Mouse (Mus musculus) spleen, adult 2 months (tissue): ENCODE measurements around the gene Cd79a.

Source experiments
- CTCF ChIP-seq: fragments of 200-500 bp; IDR thresholded peaks from 2 replicates; pipeline ENCODE4 v1.5.1; 2011; ENCODE audit warnings: mild to moderate bottlenecking, inconsistent platforms; ENCODE audit not compliant: insufficient read depth, insufficient read length, insufficient replicate concordance; ENCODE audit errors: extremely low read depth
- POLR2A ChIP-seq: fragments of 200-500 bp; IDR thresholded peaks from 2 replicates; pipeline ENCODE4 v1.6.1; 2011; ENCODE audit warnings: low read depth, low read length, inconsistent platforms

DNA sequence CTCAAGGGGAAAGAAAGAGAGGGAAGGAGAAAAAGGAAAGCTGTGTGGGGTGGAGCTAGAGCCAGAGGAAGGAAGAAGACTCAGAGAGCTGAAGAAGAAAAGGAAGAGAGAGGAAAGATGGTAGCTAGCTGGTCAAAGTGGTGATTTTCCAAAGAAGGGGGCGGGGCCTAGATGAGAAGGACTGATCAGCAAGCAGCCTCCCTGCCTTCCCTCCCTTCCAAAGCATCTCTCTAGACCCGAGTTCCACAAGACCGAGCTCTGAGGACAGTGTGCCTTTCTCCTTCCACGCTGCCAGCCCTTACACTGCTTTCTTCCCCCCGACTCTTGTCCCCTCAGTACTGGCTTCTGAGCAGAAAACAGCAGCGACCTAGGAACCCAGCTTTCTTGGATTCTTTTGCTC is 33.0 kb upstream of the Cd79a start:
- TF ChIP-seq CTCF (no peak), POLR2A (no peak)
